Mouse (Mus musculus) small intestine, adult 2 months (tissue): ENCODE measurements at regions not wholly inside any gene's neighbourhood (a gene's known extent, or its start where the extent isn't known, plus 50 kb on each side); places are given as distances from the start of the nearest gene placed in this dataset.

ENCODE experiments used
- CTCF ChIP-seq: fragments of 200-500 bp; IDR thresholded peaks from 2 replicates; pipeline ENCODE4 v1.5.1; 2012; ENCODE audit warnings: low read depth, mild to moderate bottlenecking, control low read depth, inconsistent platforms, low read length, moderate library complexity, mixed read lengths; ENCODE audit not compliant: insufficient replicate concordance, insufficient read length; ENCODE audit errors: extremely low read depth
- POLR2A ChIP-seq: fragments of 200-500 bp; IDR thresholded peaks from 2 replicates; pipeline ENCODE4 v1.6.1; 2012; ENCODE audit warnings: low read depth, mild to moderate bottlenecking, control low read depth, inconsistent platforms, low read length, moderate library complexity

DNA sequence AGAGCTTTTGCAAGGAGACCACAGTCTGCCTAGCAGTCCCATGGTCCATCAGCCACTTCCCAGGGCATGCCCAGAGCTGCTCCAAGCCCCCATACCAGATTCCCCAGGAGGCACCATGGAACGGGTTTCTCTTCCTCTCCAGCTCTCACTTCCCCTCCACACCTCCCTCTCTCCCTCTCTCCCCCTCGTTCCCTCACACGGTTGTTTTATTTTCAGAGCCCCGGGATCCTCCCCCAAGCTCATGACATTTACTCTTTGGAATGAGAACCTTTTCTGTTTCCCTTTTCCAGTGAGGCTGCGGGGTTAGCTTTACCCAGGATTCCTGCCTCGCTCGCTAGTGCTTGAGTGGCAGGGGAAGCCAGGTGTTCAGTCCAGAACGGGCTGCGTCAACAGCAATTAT lies 436.9 kb downstream of the Matn1 start:
- TF ChIP-seq CTCF (no peak), POLR2A (no peak)
